Mouse (Mus musculus) embryo, embryonic 10.5 days (tissue): ENCODE results near the gene Tspan10.

Experiments
- DNase-seq: peaks from one replicate; pipeline ENCODE4 v3.0.0-alpha.2; 2015; ENCODE audit warnings: low spot score

Gene Tspan10

DNA sequence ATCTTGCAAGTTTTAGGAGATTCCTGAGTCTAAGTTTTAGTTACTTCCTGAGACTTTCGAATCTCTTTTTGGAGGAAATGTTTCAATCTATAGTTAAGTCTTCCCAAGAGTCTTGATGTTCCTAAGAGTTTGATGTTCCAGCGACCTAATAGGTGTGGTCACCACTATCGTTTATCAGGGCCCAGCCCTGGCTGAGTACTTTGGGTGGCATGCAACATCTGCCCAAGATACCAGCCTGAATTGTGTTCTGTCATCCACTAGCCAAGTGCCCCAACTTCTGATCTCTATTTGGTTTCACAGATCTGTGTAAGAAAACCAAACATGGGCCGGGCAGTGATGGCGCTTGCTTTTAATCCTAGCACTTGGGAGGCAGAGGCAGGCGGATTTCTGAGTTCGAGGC lies 13.0 kb downstream of the Tspan10 start:
- DNase-seq, result no peak

DNA sequence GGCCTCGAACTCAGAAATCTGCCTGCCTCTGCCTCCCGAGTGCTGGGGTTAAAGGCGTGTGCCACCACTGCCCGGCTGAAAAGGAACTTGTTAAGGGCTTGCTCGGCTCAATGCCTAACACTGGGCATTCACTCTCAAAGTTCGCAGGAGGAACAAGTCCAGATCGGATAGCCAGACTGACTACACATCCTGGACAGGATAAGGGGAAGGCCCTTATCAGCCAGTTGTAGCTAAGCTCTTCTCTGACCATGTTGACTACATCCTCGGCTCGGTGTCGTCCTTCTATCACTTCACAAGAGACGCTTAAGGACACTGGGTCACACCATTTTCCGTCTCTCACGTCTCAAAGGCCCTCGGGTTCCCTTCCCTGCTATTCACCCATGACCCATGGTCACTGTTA lies 14.9 kb downstream of the Tspan10 start:
- DNase-seq, result no peak

- peak; percentile 92 for DNase-seq
These were observed 15.6 kb downstream of the Tspan10 start, which contains the start of the genes Oxld1 and Ccdc137 for GRCm38 (mm10) chr11:120457772-120458751. Oxld1 (minus strand) TSS chr11:120458068. Ccdc137 (plus strand) TSS chr11:120458115.

DNA sequence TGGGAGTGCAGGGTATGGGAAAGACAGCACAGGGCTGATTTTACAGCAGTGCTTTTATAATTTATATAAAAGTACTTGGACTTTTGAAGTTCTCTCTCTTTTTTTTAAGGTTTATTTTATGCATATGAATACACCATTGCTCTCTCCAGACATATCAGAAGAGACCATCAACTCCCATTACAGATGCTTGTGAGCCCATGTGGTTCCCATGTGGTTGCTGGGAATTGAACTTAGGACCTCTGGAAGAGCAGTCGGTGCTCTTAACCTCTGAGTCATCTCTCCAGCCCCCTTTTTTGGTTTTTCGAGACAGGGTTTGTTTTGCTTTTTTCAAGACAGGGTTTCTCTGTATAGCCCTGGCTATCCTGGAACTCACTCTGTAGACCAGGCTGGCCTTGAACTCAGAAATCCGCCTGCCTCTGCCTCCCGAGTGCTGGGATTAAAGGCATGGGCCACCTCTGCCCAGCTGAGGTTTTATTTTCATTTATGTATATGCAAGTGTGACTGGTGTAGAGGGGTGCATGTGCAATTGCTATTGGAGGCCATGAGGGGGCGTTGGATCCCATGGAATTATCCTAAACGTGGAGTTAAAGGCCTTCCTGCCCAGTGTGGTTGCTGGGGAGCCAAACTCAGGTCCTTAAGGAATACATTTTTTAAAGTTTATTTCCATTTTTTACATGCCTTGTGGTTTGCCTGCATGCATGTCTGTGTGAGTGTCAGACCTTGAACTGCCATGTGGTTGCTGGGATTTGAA lies 16.6 kb downstream of the Tspan10 start:
- DNase-seq, result no peak

DNA sequence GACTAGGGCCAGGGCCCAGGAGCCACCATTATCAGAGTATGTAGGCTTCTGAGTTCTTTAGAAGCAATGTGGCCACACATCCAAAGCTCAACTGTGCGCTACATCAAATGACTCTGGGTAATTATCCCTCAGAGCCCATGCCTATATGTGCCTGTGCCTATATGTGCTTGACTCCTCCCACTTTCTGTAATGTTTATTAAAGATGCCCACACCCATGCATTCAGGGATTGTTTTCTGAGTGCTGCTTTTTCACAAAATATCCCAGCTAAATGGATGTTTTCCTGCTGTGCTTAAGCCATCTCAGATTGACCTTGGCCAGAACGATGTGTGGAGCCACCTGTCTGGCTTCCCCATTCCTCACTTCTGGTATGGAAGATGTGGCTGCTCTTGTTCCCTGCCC lies 21.1 kb downstream of the Tspan10 start:
- DNase-seq, result no peak

DNA sequence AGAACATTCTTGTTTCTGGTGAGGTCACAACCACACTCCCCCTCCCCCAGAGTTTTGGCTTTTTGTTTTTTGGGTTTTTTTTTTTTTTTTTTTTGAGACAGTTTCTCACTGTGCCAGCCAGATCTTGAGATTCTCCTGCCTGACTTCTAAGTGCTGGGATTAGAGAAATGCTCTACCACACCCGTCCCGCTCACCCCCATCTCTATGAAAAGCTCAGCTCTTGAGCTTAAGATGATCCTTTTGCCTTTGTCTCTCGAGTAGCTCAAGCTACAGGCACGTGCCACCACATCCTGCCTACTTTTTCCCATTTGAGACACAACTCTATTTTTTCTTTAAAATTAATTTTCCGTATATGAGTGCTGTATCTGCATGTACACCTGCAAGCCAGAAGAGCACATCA lies 21.9 kb downstream of the Tspan10 start:
- no peak for DNase-seq

DNA sequence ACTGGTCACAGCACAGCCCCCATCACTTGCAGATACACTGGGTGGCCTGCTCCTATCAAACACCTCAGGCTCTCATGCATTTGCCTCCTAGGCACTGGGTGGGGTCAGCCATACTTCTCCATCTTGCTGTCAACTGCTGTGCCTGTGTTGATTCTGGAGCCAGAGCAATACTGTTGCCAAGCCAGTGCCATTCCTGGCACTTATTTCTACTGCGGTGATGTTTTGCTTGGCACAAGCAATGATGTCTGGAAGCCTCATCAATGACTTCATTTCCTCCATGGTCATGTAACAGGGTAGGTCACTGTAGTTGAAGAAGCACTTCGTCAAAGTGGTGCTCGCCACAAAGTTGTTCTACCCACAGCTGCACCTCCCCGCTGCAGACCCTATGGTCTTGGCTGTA lies 23.1 kb downstream of the Tspan10 start:
- DNase-seq, result no peak

GRCm38 (mm10) chr11:120467051-120467735 lies 24.7 kb downstream of the Tspan10 start, which contains the start of gene Arl16:
Arl16 (minus strand) TSS chr11:120467607.
- peak; percentile 99 for DNase-seq

DNA sequence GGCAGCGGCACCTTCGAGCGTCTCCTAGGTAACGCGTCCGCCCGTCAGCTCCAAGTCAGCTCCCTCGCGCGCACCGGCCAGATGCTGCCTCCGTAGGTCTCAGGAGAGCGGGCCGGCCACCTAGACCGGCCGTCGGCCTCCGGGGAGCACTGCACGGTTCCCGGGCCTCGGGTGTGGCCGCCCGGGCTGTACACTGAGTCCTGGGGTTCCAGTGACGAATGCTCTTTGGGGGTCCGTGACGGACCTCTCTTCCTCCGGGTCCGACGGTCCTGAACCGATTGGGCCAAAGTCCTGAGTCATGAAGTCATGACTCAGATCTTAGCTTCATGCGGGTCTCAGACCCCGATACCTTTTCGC lies 25.3 kb downstream of the Tspan10 start:
- DNase-seq, result no peak

DNA sequence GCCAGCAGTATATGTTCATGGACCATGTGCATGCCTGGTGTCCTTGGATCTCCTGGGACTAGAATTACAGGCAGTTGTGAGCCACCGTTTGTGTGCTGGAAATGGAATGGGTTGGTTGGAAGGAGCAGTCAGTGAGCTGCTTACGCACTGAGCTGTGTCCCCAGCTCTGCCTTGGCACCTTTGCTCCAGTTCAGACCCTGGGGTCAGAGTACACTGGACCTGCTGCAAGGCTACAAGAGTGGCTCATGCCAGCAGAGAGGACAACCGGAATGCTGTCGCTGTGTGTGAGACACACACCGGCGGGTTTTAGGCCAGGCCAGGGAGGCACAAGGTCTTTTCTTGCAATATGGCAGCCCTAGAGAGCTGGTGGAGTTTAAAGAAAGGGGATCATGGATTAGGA lies 29.6 kb downstream of the Tspan10 start:
- no peak for DNase-seq

DNA sequence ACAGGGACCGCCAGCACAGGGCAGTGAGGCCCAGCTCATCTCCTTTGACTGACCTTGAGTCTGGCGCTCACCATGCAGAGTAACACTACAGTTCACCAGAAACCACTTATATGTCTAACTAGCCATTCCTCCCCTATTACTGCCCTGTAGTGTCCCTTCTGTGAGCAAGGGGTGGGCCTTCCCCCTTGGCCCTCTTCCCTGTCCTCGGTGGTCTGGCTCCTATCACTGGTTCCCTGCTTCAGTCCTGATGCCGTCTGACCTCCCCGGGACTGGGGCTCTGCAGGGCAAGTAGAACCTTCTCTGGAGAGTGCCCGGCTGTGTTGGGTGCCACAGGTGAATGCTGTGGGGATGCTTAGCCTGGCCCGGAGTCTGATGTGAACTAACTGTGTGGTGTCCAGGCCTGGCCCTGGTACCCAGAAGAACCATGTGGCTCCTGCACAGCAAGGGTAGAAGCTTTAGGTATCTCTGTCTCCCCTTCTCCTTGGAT lies 41.0 kb downstream of the Tspan10 start:
- DNase-seq, result no peak

DNA sequence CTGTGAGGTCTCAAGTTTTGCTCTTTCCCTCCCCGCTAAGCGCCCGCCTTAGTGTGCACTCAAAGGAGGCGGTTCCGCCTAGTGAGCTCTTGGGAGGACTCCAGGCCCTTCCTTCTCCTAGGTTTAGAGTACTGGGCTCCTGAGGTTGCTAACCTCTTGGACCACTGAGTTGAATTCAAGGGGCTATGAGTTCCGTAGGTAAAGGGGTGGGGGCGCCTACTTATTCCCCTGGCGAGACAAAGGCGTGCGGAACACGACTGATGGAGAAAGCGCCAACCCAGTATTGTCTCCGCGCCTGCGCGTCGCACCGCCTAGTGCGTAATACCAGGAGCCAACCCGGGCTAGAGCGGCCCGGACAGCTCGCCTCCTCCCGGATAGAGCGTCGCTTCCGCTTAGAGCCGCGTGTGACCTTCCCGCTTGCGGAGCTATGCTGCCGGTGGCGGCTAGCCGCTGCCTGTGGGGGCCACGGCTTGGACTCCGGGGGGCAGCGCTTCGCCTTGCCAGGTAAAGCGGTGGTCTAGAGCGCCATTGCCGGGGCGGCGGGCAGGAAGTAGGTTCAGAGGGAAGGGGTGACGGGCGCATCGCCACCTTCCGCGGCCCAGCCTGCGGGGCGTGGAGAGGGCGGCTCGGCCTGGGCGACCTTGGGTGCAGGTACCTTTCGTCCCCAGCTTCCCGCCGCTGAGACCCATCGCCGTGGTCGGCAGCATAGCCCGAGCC lies 42.0 kb downstream of the Tspan10 start, which contains the start of gene Mrpl12:
Gene Mrpl12 (plus strand): TSS at position 349 of the 717 bp plus-strand sequence.
- DNase-seq, result peak; percentile 98

GRCm38 (mm10) chr11:120485251-120485650 lies 42.8 kb downstream of the Tspan10 start:
- DNase-seq, result no peak

GRCm38 (mm10) chr11:120488516-120488915 lies 46.1 kb downstream of the Tspan10 start:
- no peak for DNase-seq

GRCm38 (mm10) chr11:120489054-120489761 lies 46.8 kb downstream of the Tspan10 start:
- DNase-seq, result peak; percentile 91

GRCm38 (mm10) chr11:120490291-120491046 lies 48.0 kb downstream of the Tspan10 start:
- DNase-seq, result no peak

DNA sequence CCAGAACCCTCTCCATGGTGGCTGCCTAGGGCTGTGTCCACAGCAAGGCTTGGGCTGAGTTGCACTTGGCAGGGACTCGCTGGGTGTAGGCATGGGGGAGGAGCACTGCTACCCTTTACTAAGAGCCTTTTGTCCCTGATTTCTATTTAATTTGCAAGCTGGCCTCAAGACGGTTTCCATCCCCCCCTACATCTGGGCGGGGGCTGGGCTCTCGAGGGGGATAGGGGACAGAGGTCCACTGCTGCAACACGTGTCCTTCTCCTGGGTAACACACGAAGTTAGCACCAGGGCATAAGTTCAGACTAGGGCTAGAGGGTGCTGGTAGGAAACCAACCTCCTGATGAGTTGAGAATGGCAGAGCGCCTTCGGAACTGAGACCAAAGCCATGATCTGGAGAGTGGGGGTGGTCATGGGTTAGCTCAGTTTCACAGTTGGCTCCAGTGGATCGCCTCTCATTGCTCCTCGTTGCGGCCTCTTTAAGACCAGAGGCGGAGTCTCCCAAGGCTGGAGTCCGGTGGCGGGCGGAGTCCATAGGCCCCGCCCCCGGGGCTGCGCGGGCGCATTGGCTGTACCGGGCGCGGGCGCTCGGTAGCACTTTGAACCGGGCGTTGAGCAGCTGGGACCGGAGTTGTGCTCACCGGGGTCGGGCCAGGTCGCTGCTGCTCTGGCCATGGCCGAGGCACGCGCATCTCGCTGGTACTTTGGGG lies 49.0 kb downstream of the Tspan10 start, which contains the start of gene Slc25a10:
Gene Slc25a10 (plus strand): TSS at position 524 of the 707 bp plus-strand sequence.
- DNase-seq, result peak; percentile 97

GRCm38 (mm10) chr11:120492024-120492877 lies 49.8 kb downstream of the Tspan10 start:
- DNase-seq, result peak; percentile 71
